Mouse (Mus musculus) forebrain, postnatal 0 days (tissue): Measurements from ENCODE around the gene Map4k5. TPM values are rescaled to one million over a fixed set of nuclear protein-coding genes. Genes with fewer than 3 reads are reported as not detected.

ENCODE experiments used
- ATAC-seq: fragments of 200-750 bp; cut with Nextera tagmentation; 2 replicates; pipeline ENCODE4 v1.8.0; 2017; ENCODE audit warnings: mild to moderate bottlenecking, moderate library complexity
- DNase-seq: peaks from one replicate; pipeline ENCODE4 v3.0.0-alpha.2; 2015
- H3K27ac ChIP-seq: fragments of 300-500 bp; sonication (generic); 2 replicates; pipeline ENCODE4 v1.5.1; 2014; ENCODE audit warnings: low read depth, mild to moderate bottlenecking, antibody characterized with exemption, low read length, moderate library complexity, mixed read lengths
- H3K27me3 ChIP-seq: fragments of 300-500 bp; sonication (generic); 2 replicates; pipeline ENCODE4 v1.6.1; 2014; ENCODE audit warnings: mild to moderate bottlenecking, low read length, mixed read lengths; ENCODE audit not compliant: insufficient read depth
- H3K36me3 ChIP-seq: fragments of 300-500 bp; sonication (generic); 2 replicates; pipeline ENCODE4 v1.6.1; 2014; ENCODE audit warnings: mild to moderate bottlenecking, moderate library complexity; ENCODE audit not compliant: insufficient read depth
- H3K4me1 ChIP-seq: fragments of 300-500 bp; sonication (generic); 2 replicates; pipeline ENCODE4 v1.6.1; 2014; ENCODE audit warnings: antibody characterized with exemption; ENCODE audit not compliant: insufficient read depth
- H3K4me2 ChIP-seq: fragments of 300-500 bp; sonication (generic); 2 replicates; pipeline ENCODE4 v1.6.1; 2014; ENCODE audit warnings: low read depth, mild to moderate bottlenecking, moderate library complexity
- H3K4me3 ChIP-seq: fragments of 300-500 bp; sonication (generic); 2 replicates; pipeline ENCODE4 v1.5.1; 2014; ENCODE audit warnings: low read depth, low read length, mixed read lengths
- H3K9ac ChIP-seq: fragments of 300-500 bp; sonication (generic); 2 replicates; pipeline ENCODE4 v1.6.1; 2014; ENCODE audit warnings: mild to moderate bottlenecking
- H3K9me3 ChIP-seq: fragments of 300-500 bp; sonication (generic); 2 replicates; pipeline ENCODE4 v1.6.1; 2016; ENCODE audit warnings: low read length
- CTCF ChIP-seq: sonication (generic); IDR thresholded peaks from 2 replicates; pipeline ENCODE4 v1.5.1; 2016; ENCODE audit warnings: antibody characterized with exemption, control low read depth, low read depth
- WGBS: fragments of 180-500 bp; shearing (Covaris S2); extraction: QIAGEN DNeasy Blood & Tissue Kit; methylation state at CpG from one replicate; pipeline ENCODE4 v1.1.7; 2014; 5-methylcytosine and 5-hydroxymethylcytosine counted together
- polyA plus RNA-seq: library from polyadenylated mRNA; unstranded; fragments of >200 nt; fragmentation: Nextera tagmentation; extraction: Ambion mirVana; gene quantifications from 2 replicates; pipeline ENCODE4 v1.2.1, GENCODE M21; 2015
- total RNA-seq: library from RNA; depleted of rRNA; stranded (reverse); fragments of >200 nt; gene quantifications from 2 replicates; pipeline ENCODE4 v1.2.3, GENCODE M21; 2014

Gene Map4k5
- total and polyA plus RNA-seq, 2 experiments from 2014 or later = 20.4 to 47.6 TPM

DNA sequence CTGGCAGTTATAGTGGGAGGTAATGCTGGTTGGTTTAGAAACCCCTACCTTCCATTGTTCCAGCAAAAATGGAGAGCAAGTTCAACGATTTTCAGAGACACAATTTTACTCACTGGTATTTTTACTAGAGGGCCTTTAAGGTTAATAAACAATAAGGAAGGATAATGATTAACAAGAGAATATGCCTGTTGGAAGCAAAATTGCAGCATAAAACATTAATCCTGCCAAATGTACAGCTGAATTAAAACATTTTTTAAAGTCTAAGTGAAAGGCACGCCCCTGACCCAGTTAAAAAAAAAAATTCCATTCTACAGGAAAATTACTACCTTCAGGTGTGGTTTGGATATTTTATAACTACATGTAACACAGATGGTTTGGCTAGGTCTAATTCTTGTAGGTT is 115.0 kb downstream of the Map4k5 start:
- H3K27me3 ChIP-seq = no peaks in the 10 kb centered on the region
- ATAC-seq = no peak
- no peak overlapping the region for H3K9ac ChIP-seq
- TF ChIP-seq CTCF = no peak
- DNase-seq = no peak
- no peak overlapping the region for H3K4me2 ChIP-seq
- H3K9me3 ChIP-seq = no peaks in the 10 kb centered on the region
- WGBS = 61% methylated on average over 2 of the region's 2 CpGs
- H3K4me3 ChIP-seq = no peak overlapping the region
- H3K36me3 ChIP-seq = no peaks in the 10 kb centered on the region
- H3K4me1 ChIP-seq = no peaks in the 10 kb centered on the region
- H3K27ac ChIP-seq = no peak overlapping the region

DNA sequence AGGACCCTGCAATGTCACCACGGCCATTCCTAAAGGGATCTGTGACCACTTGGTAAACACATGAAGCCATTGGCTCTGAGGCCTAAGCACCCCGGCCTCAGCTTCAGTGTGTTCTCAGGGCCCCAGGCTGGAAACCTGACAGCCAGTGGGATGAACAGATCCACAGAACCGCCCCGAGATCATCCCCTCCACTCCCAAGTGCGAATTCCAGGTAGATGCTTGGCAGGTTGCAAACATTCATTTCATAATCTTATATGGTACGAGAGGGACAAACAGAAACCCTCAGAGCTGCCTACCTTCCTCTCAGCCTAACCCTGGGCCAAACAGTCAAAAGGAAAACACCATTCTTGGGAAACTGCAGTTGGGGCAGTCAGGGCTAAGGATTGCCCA is 115.7 kb downstream of the Map4k5 start:
- ATAC-seq = no peak
- no peak overlapping the region for H3K4me2 ChIP-seq

DNA sequence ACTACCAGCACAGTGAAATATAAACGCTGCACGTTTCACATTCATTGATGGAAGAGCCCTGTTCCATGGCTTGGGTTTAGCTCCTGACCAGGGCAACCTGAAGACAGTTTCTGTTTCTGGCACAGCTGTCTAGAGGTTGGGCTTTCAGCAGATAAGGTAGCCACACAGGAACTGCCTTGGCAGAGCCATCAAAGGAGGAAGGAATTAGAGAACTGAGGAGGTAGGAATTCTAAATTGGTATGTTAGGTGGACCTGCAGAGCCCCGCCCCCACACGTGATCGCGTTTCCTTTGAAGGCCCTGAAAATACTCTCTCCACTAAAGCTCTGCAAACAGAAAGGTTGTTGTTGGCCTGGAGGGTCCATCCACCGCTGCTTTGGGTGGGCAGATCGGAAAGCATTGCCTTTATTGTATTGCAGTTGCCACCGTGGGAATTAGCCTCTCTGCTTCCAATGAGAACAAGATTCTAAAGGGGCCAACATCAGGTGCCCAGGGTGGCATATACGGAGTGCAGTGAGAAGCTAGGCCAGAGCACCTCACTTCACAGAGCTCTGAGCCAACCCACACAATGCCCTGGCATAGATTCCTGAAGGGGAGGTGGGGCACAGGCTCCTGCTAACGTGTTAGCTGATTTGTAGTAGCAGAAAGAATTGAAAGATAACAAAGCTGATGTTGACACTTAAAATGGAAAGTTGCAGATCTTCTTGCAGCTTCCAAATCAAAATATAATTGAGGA is 116.2 kb downstream of the Map4k5 start:
- Histone ChIP-seq H3K27ac (no peak overlapping the region), H3K4me2 (no peak overlapping the region), H3K27me3 (no peaks in the 10 kb centered on the region), H3K36me3 (no peaks in the 10 kb centered on the region), H3K9me3 (no peaks in the 10 kb centered on the region), H3K4me3 (no peak overlapping the region), H3K4me1 (no peaks in the 10 kb centered on the region), H3K9ac (no peak overlapping the region)
- WGBS = 68% methylated on average over 11 of the region's 11 CpGs
- no peak for ATAC-seq
- no peak for TF ChIP-seq CTCF
- no peak for DNase-seq

More for the DNA sequence above, 115.7 kb downstream of the Map4k5 start:
- no peaks in the 10 kb centered on the region for H3K9me3 ChIP-seq
- WGBS = 88% methylated on average over 6 of the region's 6 CpGs
- no peak for DNase-seq
- no peaks in the 10 kb centered on the region for H3K4me1 ChIP-seq
- H3K36me3 ChIP-seq = no peaks in the 10 kb centered on the region
- H3K27ac ChIP-seq = no peak overlapping the region
- no peaks in the 10 kb centered on the region for H3K27me3 ChIP-seq
- no peak for TF ChIP-seq CTCF
- no peak overlapping the region for H3K4me3 ChIP-seq
- H3K9ac ChIP-seq = no peak overlapping the region

DNA sequence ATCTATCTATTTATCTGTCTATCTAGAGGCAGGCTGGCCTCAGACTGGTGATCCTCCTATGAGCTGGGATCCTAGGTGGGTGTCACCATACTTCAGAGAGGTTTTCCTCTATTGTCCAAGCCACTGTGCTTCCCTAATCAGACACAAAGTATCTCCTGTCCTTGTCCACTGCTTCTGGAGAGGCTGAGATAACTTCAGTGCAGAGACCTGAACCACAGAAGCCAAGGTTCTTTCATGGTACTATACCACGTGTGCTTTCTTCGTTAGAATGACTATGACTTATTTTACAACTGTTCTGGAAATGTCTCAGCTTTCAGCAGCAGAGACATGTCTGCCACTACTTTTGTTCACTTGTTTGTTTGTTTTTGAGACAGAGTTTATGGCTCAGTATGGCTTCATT is 124.2 kb downstream of the Map4k5 start:
- H3K4me2 ChIP-seq = no peak overlapping the region
- no peaks in the 10 kb centered on the region for H3K4me1 ChIP-seq
- no peak overlapping the region for H3K4me3 ChIP-seq
- H3K9ac ChIP-seq = no peak overlapping the region
- no peaks in the 10 kb centered on the region for H3K36me3 ChIP-seq
- TF ChIP-seq CTCF = no peak
- H3K27me3 ChIP-seq = no peaks in the 10 kb centered on the region
- 81% methylated on average over 2 of the region's 2 CpGs for WGBS
- no peak overlapping the region for H3K27ac ChIP-seq
- ATAC-seq = no peak
- DNase-seq = no peak
- H3K9me3 ChIP-seq = no peaks in the 10 kb centered on the region

DNA sequence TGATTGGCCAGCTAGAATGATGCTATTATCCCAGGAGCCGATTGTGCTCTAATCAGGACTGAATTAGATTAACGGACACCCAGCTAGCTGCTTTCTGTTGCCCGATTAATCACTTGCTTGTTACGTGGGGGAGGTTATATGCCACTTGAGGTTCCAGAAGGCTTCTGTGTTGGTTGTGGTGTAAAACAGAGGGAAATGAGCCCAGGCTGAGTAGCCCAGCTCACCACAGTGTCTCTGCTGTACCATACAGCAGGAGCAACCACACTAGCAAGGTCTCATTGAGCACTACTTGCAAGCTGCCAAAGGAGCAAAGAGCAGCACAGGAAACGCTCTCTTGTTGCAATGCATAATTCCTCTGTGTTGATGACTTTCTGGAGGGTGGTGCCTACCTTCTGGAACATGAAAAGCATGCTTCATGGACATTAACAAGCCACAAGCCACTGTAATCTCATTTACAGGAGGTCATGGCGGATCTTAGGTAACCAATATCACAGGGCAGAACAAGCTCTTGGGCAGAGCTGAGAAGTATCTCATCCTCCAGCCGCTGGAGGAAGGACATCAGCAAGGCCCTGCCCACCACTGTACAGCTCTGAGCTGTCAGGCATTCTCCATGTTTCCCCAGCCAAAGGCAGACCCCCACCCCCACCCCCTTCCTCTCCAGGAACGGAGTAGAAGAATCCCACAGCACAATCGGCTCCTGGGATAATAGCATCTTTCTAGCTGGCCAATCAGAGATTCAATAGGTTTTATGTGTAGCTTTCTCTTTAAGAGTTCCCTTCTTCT is 125.3 kb downstream of the Map4k5 start:
- Histone ChIP-seq H3K9ac (no peak overlapping the region), H3K9me3 (no peaks in the 10 kb centered on the region), H3K4me1 (no peaks in the 10 kb centered on the region), H3K4me3 (no peak overlapping the region), H3K4me2 (no peak overlapping the region), H3K27me3 (no peaks in the 10 kb centered on the region), H3K36me3 (no peaks in the 10 kb centered on the region), H3K27ac (no peak overlapping the region)
- 20% methylated on average over 9 of the region's 9 CpGs for WGBS
- ATAC-seq (no peak), DNase-seq (no peak)
- TF ChIP-seq CTCF = no peak

DNA sequence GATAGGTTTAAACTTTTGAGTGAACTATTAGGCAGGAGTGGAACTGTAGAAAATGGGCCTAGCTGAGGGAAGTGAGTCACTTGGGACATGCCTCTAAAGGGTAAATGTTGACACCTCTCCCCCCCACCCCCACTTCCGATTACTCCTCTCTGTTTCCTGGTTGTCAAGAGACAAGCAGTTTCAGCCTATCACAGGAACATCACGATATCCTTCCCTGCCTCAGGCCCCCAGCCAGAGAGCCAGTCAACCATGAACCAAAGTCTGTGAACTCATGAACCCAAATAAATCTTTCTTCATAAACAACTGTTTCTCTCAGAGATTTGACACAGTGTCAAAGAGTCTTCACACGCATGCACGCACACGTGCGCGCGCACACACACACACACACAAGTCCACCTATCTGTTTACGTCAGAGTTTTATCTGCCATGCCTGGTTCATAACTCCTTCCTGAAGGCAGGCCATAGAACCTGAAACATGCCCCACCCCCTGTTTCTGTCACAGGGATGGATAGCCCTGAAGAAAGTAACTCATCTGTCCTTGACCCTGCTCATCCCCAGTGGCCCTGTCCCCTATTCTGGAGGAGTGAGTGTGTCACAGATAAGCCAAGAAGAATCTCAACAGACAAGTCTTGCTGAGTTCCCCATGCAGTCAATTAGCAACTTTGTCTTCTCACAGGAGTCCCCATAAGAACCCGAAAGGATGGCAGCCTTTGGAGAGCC is 126.7 kb downstream of the Map4k5 start:
- DNase-seq (no peak), ATAC-seq (no peak)
- Histone ChIP-seq H3K4me1 (no peaks in the 10 kb centered on the region), H3K4me2 (no peak overlapping the region), H3K9me3 (no peaks in the 10 kb centered on the region), H3K4me3 (no peak overlapping the region), H3K36me3 (no peaks in the 10 kb centered on the region), H3K27me3 (no peaks in the 10 kb centered on the region), H3K9ac (no peak overlapping the region), H3K27ac (no peak overlapping the region)
- no peak for TF ChIP-seq CTCF
- WGBS = 89% methylated on average over 10 of the region's 10 CpGs

DNA sequence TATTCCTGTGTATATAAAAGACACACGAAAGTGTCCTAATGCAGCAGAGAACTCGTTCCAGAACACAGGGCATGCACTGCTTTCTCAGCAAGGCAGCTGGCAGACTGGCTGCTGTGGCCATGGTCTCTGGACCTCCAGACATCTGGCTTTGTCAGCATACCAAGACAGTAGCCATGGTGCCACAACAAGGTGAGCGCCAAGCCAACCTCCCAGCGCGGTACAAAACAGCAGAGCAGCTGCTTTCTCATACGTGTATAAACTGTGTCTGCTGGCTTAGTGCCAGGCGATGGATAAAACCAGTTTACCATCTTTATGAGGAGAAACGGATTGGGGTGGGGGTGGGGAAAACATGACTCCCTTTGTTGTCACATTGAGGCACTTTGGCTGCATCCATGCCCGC is 127.5 kb downstream of the Map4k5 start:
- ATAC-seq (no peak), DNase-seq (no peak)

More for the DNA sequence above, 127.5 kb downstream of the Map4k5 start:
- no peak overlapping the region for H3K4me2 ChIP-seq
- H3K9ac ChIP-seq = no peak overlapping the region
- no peak overlapping the region for H3K4me3 ChIP-seq
- no peak for TF ChIP-seq CTCF
- H3K27ac ChIP-seq = no peak overlapping the region
- 46% methylated on average over 9 of the region's 9 CpGs for WGBS
- no peaks in the 10 kb centered on the region for H3K9me3 ChIP-seq
- H3K27me3 ChIP-seq = no peaks in the 10 kb centered on the region
- H3K36me3 ChIP-seq = no peaks in the 10 kb centered on the region
- 0 out of 2 replicates have a peak, but pooled peaks cover 3% of the 10 kb centered on the region for H3K4me1 ChIP-seq
